Mouse (Mus musculus): ENCODE data around the gene Tesk1. TPM values are rescaled to one million over a fixed set of nuclear protein-coding genes. Genes with fewer than 3 reads are reported as not detected.

Gene Tesk1
- total RNA-seq (2017): 32.1 and 33.5 TPM in 2 replicates

- no peak for ATAC-seq (ENCODE audit: extremely low read depth, insufficient number of reproducible peaks, low FRiP score, poor library complexity, severe bottlenecking)
These were observed at the start of gene Tesk1 for GRCm38 (mm10) chr4:43441639-43442038. Tesk1 (plus strand) TSS chr4:43441939.

DNA sequence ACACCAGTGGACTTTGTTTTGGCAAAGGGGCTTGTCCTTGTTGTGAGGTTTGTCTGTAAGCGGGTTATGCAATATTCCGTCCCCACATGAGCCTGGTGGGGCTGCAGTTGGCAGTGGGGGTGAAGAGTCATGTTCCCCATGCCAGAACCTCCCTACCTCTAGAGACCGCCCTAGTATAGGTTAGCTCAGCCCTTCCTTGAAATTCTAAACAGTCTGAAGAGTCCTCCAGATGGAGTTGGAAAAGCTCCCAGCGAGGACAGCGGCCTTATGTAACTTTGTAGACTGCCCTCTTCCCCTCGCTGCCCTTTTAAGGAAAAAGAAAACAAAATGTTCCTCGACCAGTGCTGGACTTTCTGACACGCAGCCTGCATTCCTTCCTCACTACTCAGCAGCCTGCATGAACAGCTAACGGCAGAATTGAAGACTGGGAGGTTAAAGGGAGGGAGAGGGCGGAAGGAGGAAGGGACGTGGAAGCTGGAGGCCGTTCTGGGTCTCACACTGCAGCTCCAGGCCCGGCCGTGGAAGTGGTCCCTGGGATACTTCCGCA lies 47.3 kb upstream of the Tesk1 start:
- ATAC-seq (ENCODE audit: extremely low read depth, insufficient number of reproducible peaks, low FRiP score, poor library complexity, severe bottlenecking): no peak

DNA sequence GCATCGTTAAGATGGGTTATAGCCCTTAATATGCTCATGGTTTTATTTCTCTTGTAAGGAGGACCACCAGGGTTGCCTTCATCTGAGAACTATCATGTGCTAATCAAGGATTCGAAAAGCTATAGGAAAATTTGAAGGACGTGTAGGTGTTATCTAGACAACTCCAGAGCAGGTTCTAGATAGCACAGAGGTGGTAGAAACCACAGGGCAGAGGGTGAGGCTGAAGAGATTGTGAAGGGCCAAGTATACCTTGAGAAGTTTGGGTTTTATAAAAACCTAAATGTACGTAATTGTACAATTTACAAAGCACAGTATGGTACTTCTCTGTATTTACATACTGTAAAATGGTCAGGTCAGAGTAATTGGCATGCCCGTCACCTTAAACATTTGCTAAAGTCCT lies 46.6 kb upstream of the Tesk1 start:
- no peak for ATAC-seq (ENCODE audit: extremely low read depth, insufficient number of reproducible peaks, low FRiP score, poor library complexity, severe bottlenecking)

DNA sequence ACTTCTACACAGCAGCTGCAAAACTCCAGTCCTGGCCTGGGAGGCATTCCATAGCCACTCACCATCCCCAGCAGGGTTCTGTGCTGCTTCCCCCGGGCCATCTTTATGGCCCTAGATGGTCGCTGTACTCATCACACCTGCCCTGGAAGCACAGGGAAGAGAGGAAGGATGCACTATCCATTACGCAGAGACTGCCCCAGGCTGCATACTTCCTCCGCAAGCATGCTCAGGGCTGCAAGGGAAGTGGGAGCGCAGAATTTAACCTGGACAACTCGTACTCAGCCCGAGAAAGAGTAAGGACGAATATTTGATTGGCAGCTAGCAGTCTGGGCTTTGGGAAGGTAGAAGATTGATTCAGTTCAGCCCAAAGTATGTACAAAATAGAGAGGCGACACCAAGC lies 45.9 kb upstream of the Tesk1 start:
- no peak for ATAC-seq (ENCODE audit: extremely low read depth, insufficient number of reproducible peaks, low FRiP score, poor library complexity, severe bottlenecking)

DNA sequence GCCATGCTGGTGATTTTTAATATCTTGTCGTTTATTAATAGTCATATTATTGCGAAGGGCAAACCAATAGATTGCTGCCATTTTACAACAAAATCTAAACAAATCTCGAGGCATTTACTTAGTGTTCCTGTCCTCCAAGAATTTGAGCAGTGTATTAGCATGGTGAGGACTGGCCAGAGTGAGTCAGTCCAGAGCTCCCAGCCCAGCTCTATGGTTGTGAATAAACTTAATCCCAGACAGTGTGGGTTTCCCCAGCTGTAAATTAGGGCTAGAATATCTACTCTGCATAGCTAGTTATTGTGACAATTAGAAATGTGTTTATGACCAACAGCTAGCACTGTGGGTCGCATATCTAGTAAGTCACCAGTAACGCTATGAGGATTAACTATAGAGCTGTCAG lies 45.4 kb upstream of the Tesk1 start:
- ATAC-seq (ENCODE audit: extremely low read depth, insufficient number of reproducible peaks, low FRiP score, poor library complexity, severe bottlenecking): no peak

GRCm38 (mm10) chr4:43398014-43398413 lies 43.7 kb upstream of the Tesk1 start:
- ATAC-seq (ENCODE audit: extremely low read depth, insufficient number of reproducible peaks, low FRiP score, poor library complexity, severe bottlenecking): no peak

DNA sequence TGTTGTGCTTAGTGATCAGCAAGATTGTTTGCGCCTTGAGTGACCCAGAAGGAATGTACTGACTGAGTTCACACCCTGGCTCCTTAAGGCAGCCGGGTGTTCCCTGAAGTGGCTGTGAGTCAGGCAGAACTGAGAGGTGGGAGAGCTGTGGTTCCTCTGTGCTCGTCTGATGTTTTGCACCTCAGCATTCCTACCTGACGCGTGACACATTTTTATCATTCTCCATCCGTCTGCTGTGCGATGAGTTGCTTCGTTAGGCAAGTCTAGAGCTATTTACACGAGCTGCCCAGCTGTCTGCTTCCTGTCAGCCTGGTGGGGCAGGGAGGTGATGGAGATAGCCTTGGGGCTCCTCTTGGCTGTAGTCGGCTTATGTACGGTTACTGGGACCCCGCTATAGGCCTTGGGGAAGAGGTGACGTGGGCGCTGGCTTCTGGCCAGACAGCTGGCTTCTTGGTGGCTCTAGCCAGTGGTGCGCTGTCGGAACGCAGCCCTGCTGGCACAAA lies 42.9 kb upstream of the Tesk1 start:
- no peak for ATAC-seq (ENCODE audit: extremely low read depth, insufficient number of reproducible peaks, low FRiP score, poor library complexity, severe bottlenecking)

DNA sequence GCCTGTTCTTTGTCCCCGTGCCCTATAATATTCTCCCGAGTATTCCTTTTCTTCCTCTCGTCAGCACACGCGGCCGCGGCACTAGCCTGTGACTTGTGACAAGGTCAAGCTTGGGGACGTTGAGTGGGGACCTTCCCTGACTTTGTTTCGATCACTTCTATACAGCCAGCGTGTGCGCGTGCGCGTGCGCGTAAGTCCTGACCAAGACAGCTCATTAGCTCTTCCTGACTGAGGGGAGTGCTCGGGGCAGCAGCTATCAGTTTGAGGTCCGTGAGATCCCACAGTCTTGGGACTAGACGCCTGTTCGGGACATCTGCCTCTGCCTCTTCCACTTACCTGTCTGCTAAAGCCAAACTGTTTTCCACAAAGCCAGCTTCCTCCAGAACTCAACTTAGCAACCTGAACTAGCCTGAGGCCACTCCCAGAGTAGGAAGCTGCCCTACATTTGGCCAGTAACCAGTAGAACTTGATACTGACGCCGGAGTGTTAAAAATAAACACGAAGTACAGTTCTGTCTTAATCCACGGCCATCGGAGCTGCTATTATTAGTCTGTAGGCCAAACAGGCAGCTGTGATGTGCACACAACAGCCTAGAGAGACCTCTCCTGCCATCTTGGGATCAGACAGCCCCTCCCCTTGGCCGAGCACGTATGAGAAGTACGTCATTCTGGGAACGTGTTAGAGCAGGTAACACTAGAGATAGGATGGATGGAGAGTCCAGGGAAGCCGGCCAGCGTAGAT lies 42.2 kb upstream of the Tesk1 start:
- no peak for ATAC-seq (ENCODE audit: extremely low read depth, insufficient number of reproducible peaks, low FRiP score, poor library complexity, severe bottlenecking)

- ATAC-seq (ENCODE audit: extremely low read depth, insufficient number of reproducible peaks, low FRiP score, poor library complexity, severe bottlenecking): no peak
These were observed 40.8 kb upstream of the Tesk1 start for GRCm38 (mm10) chr4:43400976-43401375.

- ATAC-seq (ENCODE audit: extremely low read depth, insufficient number of reproducible peaks, low FRiP score, poor library complexity, severe bottlenecking): no peak
These were observed 40.3 kb upstream of the Tesk1 start for GRCm38 (mm10) chr4:43401486-43401885.

- no peak for ATAC-seq (ENCODE audit: extremely low read depth, insufficient number of reproducible peaks, low FRiP score, poor library complexity, severe bottlenecking)
These were observed 39.5 kb upstream of the Tesk1 start for GRCm38 (mm10) chr4:43402212-43402611.

DNA sequence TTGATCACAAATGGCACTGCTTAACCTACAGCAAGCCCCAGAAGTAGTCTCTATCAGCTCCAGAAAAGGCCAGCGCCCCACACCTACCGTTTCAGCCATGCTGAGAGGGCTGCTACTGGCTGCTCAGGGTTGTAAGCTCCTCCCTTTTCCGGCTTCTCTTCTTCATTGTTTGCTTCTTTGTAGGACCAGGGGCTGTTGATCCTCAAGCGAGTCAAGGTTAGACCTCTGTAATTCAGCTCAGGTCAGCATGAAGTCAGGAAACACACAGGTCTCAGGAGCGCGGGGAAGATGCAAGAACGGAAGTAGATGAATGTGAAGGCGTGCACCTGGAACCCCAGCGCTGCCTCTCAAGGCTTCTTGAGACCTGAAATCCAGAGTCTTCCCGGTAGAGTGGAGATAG lies 37.0 kb upstream of the Tesk1 start:
- ATAC-seq (ENCODE audit: extremely low read depth, insufficient number of reproducible peaks, low FRiP score, poor library complexity, severe bottlenecking): no peak

- ATAC-seq (ENCODE audit: extremely low read depth, insufficient number of reproducible peaks, low FRiP score, poor library complexity, severe bottlenecking): no peak
These were observed 35.4 kb upstream of the Tesk1 start for GRCm38 (mm10) chr4:43406162-43406971.

GRCm38 (mm10) chr4:43407071-43407920 lies 34.4 kb upstream of the Tesk1 start:
- ATAC-seq (ENCODE audit: extremely low read depth, insufficient number of reproducible peaks, low FRiP score, poor library complexity, severe bottlenecking): no peak

DNA sequence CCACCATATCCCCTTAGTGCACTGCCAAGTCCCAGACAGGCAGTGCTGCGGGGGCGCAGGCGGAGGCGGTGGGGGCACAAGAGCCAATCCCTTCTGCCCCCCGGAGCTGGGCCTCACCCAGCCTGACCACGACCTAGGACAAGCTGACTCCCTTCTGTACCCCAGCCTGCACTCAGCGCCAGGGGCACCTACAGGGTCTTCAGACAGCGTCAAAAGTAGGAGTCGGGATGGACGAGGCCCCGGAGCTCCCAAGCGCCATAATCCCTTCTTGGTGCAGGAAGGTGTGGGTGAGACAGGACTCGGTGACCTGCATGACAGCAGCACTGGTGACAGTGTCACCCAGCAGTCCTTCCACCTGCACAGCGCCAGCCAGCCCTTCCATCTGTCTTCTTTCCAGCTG lies 27.0 kb upstream of the Tesk1 start:
- no peak for ATAC-seq (ENCODE audit: extremely low read depth, insufficient number of reproducible peaks, low FRiP score, poor library complexity, severe bottlenecking)

DNA sequence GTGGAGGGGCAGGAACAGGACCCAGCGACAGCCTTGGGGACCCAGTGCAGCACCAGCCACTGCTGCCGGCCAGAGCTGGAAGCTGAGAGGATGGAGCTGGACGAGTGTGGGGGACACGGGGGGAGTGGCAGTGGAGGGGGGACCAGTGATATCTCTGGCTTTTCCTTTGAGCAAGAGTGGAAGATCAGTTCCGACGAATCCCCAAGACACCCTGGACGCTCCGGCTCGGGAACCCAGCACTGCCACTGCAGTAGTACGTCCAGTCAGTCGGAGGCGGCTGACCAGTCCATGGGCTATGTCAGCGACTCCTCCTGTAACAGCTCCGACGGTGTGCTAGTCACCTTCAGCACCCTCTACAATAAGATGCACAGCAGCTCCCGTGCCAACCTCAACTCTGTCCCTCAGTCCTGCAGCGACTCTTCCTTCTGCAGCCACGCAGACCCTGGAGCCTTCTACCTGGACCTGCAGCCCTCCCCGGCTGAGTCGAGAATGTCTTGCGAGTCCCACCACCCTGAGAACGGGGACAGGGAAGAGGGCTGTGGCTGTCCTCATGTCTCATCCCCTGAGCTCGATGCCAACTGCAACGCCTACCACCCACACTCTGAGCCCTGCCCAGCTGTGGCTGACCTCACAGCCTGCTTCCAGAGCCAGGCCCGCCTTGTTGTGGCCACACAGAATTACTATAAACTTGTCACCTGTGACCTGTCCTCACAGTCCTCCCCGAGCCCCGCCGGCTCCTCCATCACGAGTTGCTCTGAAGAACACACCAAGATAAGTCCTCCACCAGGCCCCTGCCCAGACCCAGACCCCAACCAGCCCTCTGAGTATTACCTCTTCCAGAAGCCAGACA lies 26.3 kb upstream of the Tesk1 start:
- no peak for ATAC-seq (ENCODE audit: extremely low read depth, insufficient number of reproducible peaks, low FRiP score, poor library complexity, severe bottlenecking)

GRCm38 (mm10) chr4:43416071-43416490 lies 25.7 kb upstream of the Tesk1 start:
- ATAC-seq (ENCODE audit: extremely low read depth, insufficient number of reproducible peaks, low FRiP score, poor library complexity, severe bottlenecking): no peak
